Mouse (Mus musculus): ENCODE data around the gene Per2. TPM values are rescaled to one million over a fixed set of nuclear protein-coding genes. Genes with fewer than 3 reads are reported as not detected.

The Per2 gene
- total RNA-seq, 2 experiments from 2014 or later, result 1.9 TPM

GRCm38 (mm10) chr1:91398260-91399062, 60.7 kb downstream of the Per2 start, which contains the start of gene Ilkap:
TSS of gene Ilkap (minus strand) at chr1:91398815.
- peak; percentile 89 for ATAC-seq (ENCODE audit: poor library complexity, severe bottlenecking)

- ATAC-seq (ENCODE audit: poor library complexity, severe bottlenecking), result no peak
Observed at GRCm38 (mm10) chr1:91397927-91398259, 61.2 kb downstream of the Per2 start.

GRCm38 (mm10) chr1:91390369-91390768, 68.8 kb downstream of the Per2 start:
- no peak for ATAC-seq (ENCODE audit: poor library complexity, severe bottlenecking)

GRCm38 (mm10) chr1:91381091-91381471, 78.0 kb downstream of the Per2 start:
- no peak for ATAC-seq (ENCODE audit: poor library complexity, severe bottlenecking)

- ATAC-seq (ENCODE audit: poor library complexity, severe bottlenecking), result peak; percentile 93
Observed at GRCm38 (mm10) chr1:91380453-91381090, 78.6 kb downstream of the Per2 start.

GRCm38 (mm10) chr1:91373414-91373835, 85.7 kb downstream of the Per2 start:
- no peak for ATAC-seq (ENCODE audit: poor library complexity, severe bottlenecking)

- no peak for ATAC-seq (ENCODE audit: poor library complexity, severe bottlenecking)
Observed at GRCm38 (mm10) chr1:91370055-91370454, 89.1 kb downstream of the Per2 start.

GRCm38 (mm10) chr1:91369408-91369807, 89.7 kb downstream of the Per2 start:
- no peak for ATAC-seq (ENCODE audit: poor library complexity, severe bottlenecking)

- ATAC-seq (ENCODE audit: poor library complexity, severe bottlenecking), result no peak
Observed at GRCm38 (mm10) chr1:91367295-91367694, 91.8 kb downstream of the Per2 start.

GRCm38 (mm10) chr1:91366215-91367108, 92.7 kb downstream of the Per2 start, which contains the start of gene Erfe:
TSS of gene Erfe (plus strand) at chr1:91366430.
- peak; percentile 91 for ATAC-seq (ENCODE audit: poor library complexity, severe bottlenecking)

Other genes with a start within 250 kb of the Per2 start
- gene Ube2f, start 209.0 kb downstream of the Per2 start, total RNA-seq (2015), result 94.5 and 117 TPM in 2 replicates
- 59.1 and 63.1 TPM in 2 replicates for gene Ube2f, start 209.0 kb downstream of the Per2 start, total RNA-seq (2017)
- 10.9 and 12.9 TPM in 2 replicates for gene Scly, start 161.0 kb downstream of the Per2 start, total RNA-seq (2015)
- gene Scly, start 161.0 kb downstream of the Per2 start, total RNA-seq (2017), result 15.3 and 16.8 TPM in 2 replicates
- not detected in 2 replicates for gene Espnl, start 137.2 kb downstream of the Per2 start, total RNA-seq (2015)
- not detected in 2 replicates for gene Espnl, start 137.2 kb downstream of the Per2 start, total RNA-seq (2017)
- gene Klhl30, start 108.3 kb downstream of the Per2 start, total RNA-seq (2015), result not detected in 2 replicates
- 0.11 TPM in 1 of 2 replicates, not detected in the other for gene Klhl30, start 108.3 kb downstream of the Per2 start, total RNA-seq (2017)
- 0.07 TPM in 1 of 2 replicates, not detected in the other for gene Erfe, start 92.9 kb downstream of the Per2 start, total RNA-seq (2015)
- gene Erfe, start 92.9 kb downstream of the Per2 start, total RNA-seq (2017), result not detected in 2 replicates
- gene Ilkap, start 60.5 kb downstream of the Per2 start, total RNA-seq (2015), result 67.5 and 71.0 TPM in 2 replicates
- gene Ilkap, start 60.5 kb downstream of the Per2 start, total RNA-seq (2017), result 90.9 and 102 TPM in 2 replicates
- 31.4 and 37.5 TPM in 2 replicates for gene Hes6, start 45.3 kb downstream of the Per2 start, total RNA-seq (2015)
- 29.1 and 30.8 TPM in 2 replicates for gene Hes6, start 45.3 kb downstream of the Per2 start, total RNA-seq (2017)
- 1.8 and 2.5 TPM in 2 replicates for gene Traf3ip1, start 35.3 kb upstream of the Per2 start, total RNA-seq (2015)
- gene Traf3ip1, start 35.3 kb upstream of the Per2 start, total RNA-seq (2017), result 2.4 and 2.9 TPM in 2 replicates
- 3.7 and 4.1 TPM in 2 replicates for gene Asb1, start 81.2 kb upstream of the Per2 start, total RNA-seq (2015)
- 5.9 and 11.7 TPM in 2 replicates for gene Asb1, start 81.2 kb upstream of the Per2 start, total RNA-seq (2017)

Measured in megakaryocyte, adult 5-6 weeks (primary cell).